Mouse (Mus musculus) adrenal gland (tissue): ENCODE data around the gene Ghdc.

Experiments
- intact Hi-C: fragments of 180-260 bp; cut with DNase I; formaldehyde crosslinking; loops from one replicate; pipeline ENCODE4 v1.15.1; 2025

Gene Ghdc

GRCm38 (mm10) chr11:100784286-100784685 lies 13.5 kb upstream of the Ghdc start:
- intact Hi-C loops: loop anchor here (5.0 kb wide), 1 partner anchor 73 kb away; the partner anchor contains the start of gene Stat5a

GRCm38 (mm10) chr11:100782568-100782967 lies 11.8 kb upstream of the Ghdc start:
- intact Hi-C loops: loop anchor here (5.0 kb wide), 1 partner anchor 75 kb away; the partner anchor contains the start of gene Stat5a

- intact Hi-C loops: loop anchor here (5.0 kb wide), 1 partner anchor 75 kb away; the partner anchor contains the start of gene Stat5a
Observed at GRCm38 (mm10) chr11:100781763-100782475, 11.2 kb upstream of the Ghdc start.

GRCm38 (mm10) chr11:100780247-100780646 lies 9.5 kb upstream of the Ghdc start:
- intact Hi-C loops: loop anchor here (5.0 kb wide), 1 partner anchor 77 kb away; the partner anchor contains the start of gene Stat5a

GRCm38 (mm10) chr11:100778069-100778468 lies 7.3 kb upstream of the Ghdc start:
- intact Hi-C loops: no loop called here

GRCm38 (mm10) chr11:100775921-100776320 lies 5.2 kb upstream of the Ghdc start:
- intact Hi-C loops: no loop called here

GRCm38 (mm10) chr11:100774261-100774660 lies 3.5 kb upstream of the Ghdc start:
- intact Hi-C loops: no loop called here

- intact Hi-C loops: no loop called here
Observed at GRCm38 (mm10) chr11:100769980-100770379, 777 bp downstream of the Ghdc start.

GRCm38 (mm10) chr11:100767871-100768270 lies 2.9 kb downstream of the Ghdc start:
- intact Hi-C loops: no loop called here

GRCm38 (mm10) chr11:100766726-100767125 lies 4.0 kb downstream of the Ghdc start:
- intact Hi-C loops: no loop called here

- intact Hi-C loops: loop anchor here (5.0 kb wide), 1 partner anchor 51 kb away; the partner anchor contains the start of genes Hspb9 and Kat2a
Observed at GRCm38 (mm10) chr11:100762831-100763230, 7.9 kb downstream of the Ghdc start, which contains the start of gene Hcrt. Gene Hcrt (minus strand): TSS chr11:100762931.

- intact Hi-C loops: loop anchor here (5.0 kb wide), 1 partner anchor 49 kb away; the partner anchor contains the start of genes Hspb9 and Kat2a
Observed at GRCm38 (mm10) chr11:100761547-100762045, 9.2 kb downstream of the Ghdc start.

GRCm38 (mm10) chr11:100759611-100760233 lies 11.0 kb downstream of the Ghdc start, which contains the start of gene Kcnh4:
Gene Kcnh4 (minus strand): TSS chr11:100759942.
- intact Hi-C loops: loop anchor here (5.0 kb wide), 1 partner anchor 47 kb away; the partner anchor contains the start of genes Hspb9 and Kat2a

GRCm38 (mm10) chr11:100758707-100759610 lies 11.8 kb downstream of the Ghdc start:
- intact Hi-C loops: no loop called here

- intact Hi-C loops: no loop called here
Observed at GRCm38 (mm10) chr11:100757566-100757965, 13.2 kb downstream of the Ghdc start.

GRCm38 (mm10) chr11:100756476-100756875 lies 14.3 kb downstream of the Ghdc start:
- intact Hi-C loops: no loop called here

- intact Hi-C loops: no loop called here
Observed at GRCm38 (mm10) chr11:100754693-100755057, 16.1 kb downstream of the Ghdc start.

- intact Hi-C loops: no loop called here
Observed at GRCm38 (mm10) chr11:100754021-100754692, 16.6 kb downstream of the Ghdc start.

- intact Hi-C loops: no loop called here
Observed at GRCm38 (mm10) chr11:100752294-100752693, 18.5 kb downstream of the Ghdc start.

- intact Hi-C loops: no loop called here
Observed at GRCm38 (mm10) chr11:100750127-100750526, 20.6 kb downstream of the Ghdc start.
